Comparison of ENCODE assay signal across 36 mouse cellular contexts in the genomic region with DNA sequence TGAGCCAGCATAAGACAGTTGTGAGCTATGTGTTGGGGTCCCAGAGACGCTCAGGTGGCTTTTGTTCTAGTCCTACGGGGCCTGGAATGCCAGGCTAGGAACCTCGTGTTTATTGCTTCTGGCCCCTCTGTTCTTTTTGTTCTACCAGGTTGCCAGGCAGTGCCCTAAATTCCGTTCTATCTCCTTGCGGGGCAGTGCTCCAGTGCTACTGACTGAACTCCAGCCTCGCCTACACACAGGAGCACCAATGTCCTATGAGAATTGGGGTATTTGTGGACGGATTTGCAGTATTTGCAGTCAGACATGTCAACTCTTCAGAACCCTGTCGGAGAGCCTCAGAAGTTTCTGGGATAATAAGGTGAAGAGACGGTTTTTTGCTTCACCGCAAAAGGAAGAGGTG. TPM values are rescaled to one million over a fixed set of nuclear protein-coding genes. Genes with fewer than 3 reads are reported as not detected.
"Had no signal": no experiment of that assay in that cellular context is flagged by ENCODE, and none has a peak within 500 bp of the region (broad histone marks: within the 10 kb centered on the region; RNA-seq: fewer than 3 reads in every experiment).

A gene (plus strand): TSS at position 205 of the 400 bp plus-strand sequence.

- DNase-seq: left cerebral cortex, postnatal 4 days; liver; liver, embryonic 13.5 days; liver, postnatal 0 days; lung, adult 18-20 months; lung, adult 2 months; lung, embryonic 14.5 days; lung, postnatal 10 days; lung, postnatal 14 days; lung, postnatal 36 days; lung, postnatal 4 days had no signal

- ATAC-seq: liver, embryonic 12.5 days; liver, postnatal 0 days; lung, postnatal 0 days; midbrain, embryonic 13.5 days; midbrain, embryonic 15.5 days; midbrain, embryonic 16.5 days had no signal

- H3K4me3 ChIP-seq: left cerebral cortex, adult 2 months; limb, embryonic 10.5 days; limb, embryonic 12.5 days; limb, embryonic 13.5 days; limb, embryonic 15.5 days; liver, embryonic 12.5 days; liver, embryonic 13.5 days; liver, embryonic 15.5 days; lung, embryonic 15.5 days; megakaryocyte, embryonic 14.5 days; midbrain, embryonic 10.5 days; midbrain, embryonic 12.5 days; midbrain, embryonic 13.5 days; midbrain, embryonic 15.5 days; myocyte had no signal

- H3K9me3 ChIP-seq: limb, embryonic 10.5 days; limb, embryonic 12.5 days; limb, embryonic 13.5 days; limb, embryonic 15.5 days; liver, embryonic 12.5 days; liver, embryonic 13.5 days; liver, embryonic 15.5 days; lung, embryonic 15.5 days; midbrain, embryonic 10.5 days; midbrain, embryonic 12.5 days; midbrain, embryonic 13.5 days; midbrain, embryonic 15.5 days had no signal

- H3K4me1 ChIP-seq: limb, embryonic 10.5 days; limb, embryonic 12.5 days; limb, embryonic 13.5 days; limb, embryonic 15.5 days; liver, embryonic 12.5 days; liver, embryonic 13.5 days; liver, embryonic 15.5 days; lung, embryonic 15.5 days; midbrain, embryonic 10.5 days; midbrain, embryonic 12.5 days; midbrain, embryonic 13.5 days; midbrain, embryonic 15.5 days had no signal

- H3K27ac ChIP-seq: left cerebral cortex, adult 2 months; limb, embryonic 10.5 days; limb, embryonic 12.5 days; limb, embryonic 13.5 days; limb, embryonic 15.5 days; liver, embryonic 12.5 days; liver, embryonic 13.5 days; liver, embryonic 14.5 days; liver, embryonic 15.5 days; lung, embryonic 15.5 days; macrophage; midbrain, embryonic 10.5 days; midbrain, embryonic 12.5 days; midbrain, embryonic 13.5 days; midbrain, embryonic 15.5 days had no signal

- H3K36me3 ChIP-seq: limb, embryonic 15.5 days; lung, embryonic 15.5 days; midbrain, embryonic 12.5 days; midbrain, embryonic 13.5 days; midbrain, embryonic 15.5 days had no signal

- H3K27me3 ChIP-seq: limb, embryonic 12.5 days; limb, embryonic 13.5 days; limb, embryonic 15.5 days; liver, embryonic 12.5 days; liver, embryonic 13.5 days; liver, embryonic 15.5 days; lung, embryonic 15.5 days; megakaryocyte, embryonic 14.5 days; midbrain, embryonic 12.5 days; midbrain, embryonic 13.5 days; midbrain, embryonic 15.5 days had no signal

- H3K9ac ChIP-seq: limb, embryonic 12.5 days; limb, embryonic 13.5 days; limb, embryonic 15.5 days; liver, embryonic 12.5 days; liver, embryonic 13.5 days; liver, embryonic 14.5 days; liver, embryonic 15.5 days; liver, postnatal 0 days; lung, embryonic 14.5 days; lung, embryonic 15.5 days; midbrain, embryonic 12.5 days; midbrain, embryonic 13.5 days; midbrain, embryonic 15.5 days had no signal

- H3K4me2 ChIP-seq: limb, embryonic 12.5 days; limb, embryonic 13.5 days; limb, embryonic 15.5 days; liver, embryonic 11.5 days; liver, embryonic 12.5 days; liver, embryonic 13.5 days; liver, embryonic 15.5 days; lung, embryonic 14.5 days; lung, embryonic 15.5 days; midbrain, embryonic 12.5 days; midbrain, embryonic 13.5 days; midbrain, embryonic 15.5 days had no signal

RNA-seq across cellular contexts. Expression of the gene that starts here (rescaled TPM):
- polyA plus RNA-seq: limb, embryonic 10.5 days; limb, embryonic 11.5 days; limb, embryonic 12.5 days; limb, embryonic 13.5 days; limb, embryonic 14.5 days; limb, embryonic 15.5 days; liver, adult 2 months; liver, embryonic 11.5 days; liver, embryonic 13.5 days; liver, embryonic 14.5 days; liver, embryonic 15.5 days; liver, embryonic 16.5 days; liver, postnatal 0 days; lung, adult 2 months; lung, embryonic 14.5 days; lung, embryonic 15.5 days; lung, embryonic 16.5 days; lung, postnatal 0 days; macrophage; midbrain, embryonic 10.5 days; midbrain, embryonic 12.5 days; midbrain, embryonic 13.5 days; midbrain, embryonic 16.5 days; midbrain, postnatal 0 days had no signal
